Mouse (Mus musculus): Measurements from ENCODE around the gene Irs2.

GRCm38 (mm10) chr8:10945490-10945889 is 62.8 kb downstream of the Irs2 start:
- no peak for TF ChIP-seq GATA1 (IDR thresholded peaks at IDR 0.05; ENCODE audit: low read length)
- no peak for TF ChIP-seq TAL1 (IDR thresholded peaks at IDR 0.05; ENCODE audit: low read length)
